Mouse (Mus musculus) cerebellum, adult 2 months (tissue): ENCODE results near the gene Gm10775. TPM values are rescaled to one million over a fixed set of nuclear protein-coding genes. Genes with fewer than 3 reads are reported as not detected.

Experiments used
- DNase-seq, 2 experiments: peaks; one replicate each; pipeline ENCODE4 v3.0.0; 2021
- H3K27ac ChIP-seq: fragments of 200-500 bp; 2 replicates; pipeline ENCODE4 v1.5.1; 2012; ENCODE audit warnings: low read length, control low read depth, inconsistent platforms; ENCODE audit not compliant: insufficient read depth
- H3K27me3 ChIP-seq: fragments of 200-500 bp; 2 replicates; pipeline ENCODE4 v1.6.1; 2012; ENCODE audit warnings: inconsistent platforms, mild to moderate bottlenecking, low read length, moderate library complexity; ENCODE audit not compliant: control insufficient read depth, insufficient read depth
- H3K4me1 ChIP-seq: fragments of 200-500 bp; 2 replicates; pipeline ENCODE4 v1.6.1; 2011; ENCODE audit warnings: low read length; ENCODE audit not compliant: control insufficient read depth, insufficient read depth
- H3K4me3 ChIP-seq: fragments of 200-500 bp; replicated peaks from 2 replicates; pipeline ENCODE3; 2011; ENCODE audit warnings: mild to moderate bottlenecking, low read depth, low read length, control low read depth; ENCODE audit not compliant: insufficient read depth
- CTCF ChIP-seq: fragments of 200-500 bp; IDR thresholded peaks from 2 replicates; pipeline ENCODE4 v1.5.1; 2011; ENCODE audit warnings: low read depth, mild to moderate bottlenecking, control low read depth, low read length, moderate library complexity, borderline replicate concordance; ENCODE audit not compliant: insufficient read depth
- POLR2A ChIP-seq: fragments of 200-500 bp; IDR thresholded peaks from 2 replicates; pipeline ENCODE4 v1.6.1; 2011; ENCODE audit warnings: low read length, control low read depth, borderline replicate concordance; ENCODE audit not compliant: insufficient read depth
- WGBS: fragments of 180-500 bp; shearing (Covaris S2); methylation state at CpG from one replicate; pipeline ENCODE4 v1.1.7; 2018; 5-methylcytosine and 5-hydroxymethylcytosine counted together
- polyA plus RNA-seq: library from polyadenylated mRNA; depleted of rRNA; stranded (reverse); fragments of >200 nt; gene quantifications from 2 replicates; pipeline ENCODE4 v1.2.3, GENCODE M21; 2012; rRNA removed

The Gm10775 gene
- polyA plus RNA-seq, result 0.32 and 0.56 TPM in 2 replicates

- TF ChIP-seq POLR2A (no peak), CTCF (no peak)
- WGBS, result 48% methylated on average over 29 of the region's 29 CpGs
- Histone ChIP-seq H3K4me3 (peak within 1 kb of the TSS; percentile 43), H3K27me3 (no peaks in the 10 kb centered on the region), H3K4me1 (no peaks in the 10 kb centered on the region), H3K27ac (no peak within 1 kb of the TSS)
- DNase-seq, result no peak
Observed at GRCm38 (mm10) chr13:65259239-65259638, at the start of gene Gm10775. Gene Gm10775 (plus strand): TSS chr13:65259539.

- DNase-seq, result no peak
- no peaks in the 10 kb centered on the region for H3K4me1 ChIP-seq
- 52% methylated on average over 6 of the region's 6 CpGs for WGBS
- no peak for TF ChIP-seq CTCF
- TF ChIP-seq POLR2A, result no peak
- no peak overlapping the region for H3K27ac ChIP-seq
- no peaks in the 10 kb centered on the region for H3K27me3 ChIP-seq
- H3K4me3 ChIP-seq, result no peak overlapping the region
Observed at GRCm38 (mm10) chr13:65225945-65226344, 33.4 kb upstream of the Gm10775 start.

- no peak for TF ChIP-seq CTCF
- TF ChIP-seq POLR2A, result no peak
- DNase-seq, result no peak
- no peak overlapping the region for H3K4me3 ChIP-seq
- WGBS, result 82% methylated on average over 2 of the region's 2 CpGs
- no peaks in the 10 kb centered on the region for H3K27me3 ChIP-seq
- H3K27ac ChIP-seq, result no peak overlapping the region
- H3K4me1 ChIP-seq, result no peaks in the 10 kb centered on the region
Observed at GRCm38 (mm10) chr13:65226657-65227056, 32.7 kb upstream of the Gm10775 start.

GRCm38 (mm10) chr13:65237211-65237610 lies 22.1 kb upstream of the Gm10775 start:
- no peak overlapping the region for H3K4me3 ChIP-seq
- H3K27me3 ChIP-seq, result no peaks in the 10 kb centered on the region
- DNase-seq, result no peak
- no peak for TF ChIP-seq CTCF
- no peak for TF ChIP-seq POLR2A
- no peaks in the 10 kb centered on the region for H3K4me1 ChIP-seq
- 74% methylated on average over 9 of the region's 9 CpGs for whole genome bisulfite sequencing
- no peak overlapping the region for H3K27ac ChIP-seq

GRCm38 (mm10) chr13:65240509-65241098 lies 18.7 kb upstream of the Gm10775 start:
- WGBS, result under 1% methylated on average over 28 of the region's 28 CpGs
- DNase-seq, result peak; percentile 97 to 98
- H3K4me1 ChIP-seq, result no peaks in the 10 kb centered on the region
- no peaks in the 10 kb centered on the region for H3K27me3 ChIP-seq
- TF ChIP-seq POLR2A (peak; percentile 82), CTCF (no peak)
- peak overlapping the region; percentile 87 for H3K4me3 ChIP-seq
- peak overlapping the region; percentile 90 for H3K27ac ChIP-seq

- Histone ChIP-seq H3K4me1 (no peaks in the 10 kb centered on the region), H3K4me3 (peak overlapping the region; percentile 87), H3K27me3 (no peaks in the 10 kb centered on the region), H3K27ac (peak overlapping the region; percentile 85)
- under 1% methylated on average over 45 of the region's 45 CpGs for WGBS
- TF ChIP-seq CTCF, result no peak
- no peak; the same call in 1 of the 2 replicates for TF ChIP-seq POLR2A
- DNase-seq, result peak; percentile 94 to 96
Observed at GRCm38 (mm10) chr13:65241099-65241626, 18.2 kb upstream of the Gm10775 start.

GRCm38 (mm10) chr13:65241627-65242318 lies 17.6 kb upstream of the Gm10775 start:
- Histone ChIP-seq H3K4me3 (peak overlapping the region; percentile 87), H3K4me1 (no peaks in the 10 kb centered on the region), H3K27me3 (no peaks in the 10 kb centered on the region), H3K27ac (0 out of 2 replicates have a peak overlapping the region, but pooled peaks have one; percentile 8)
- DNase-seq, result peak in 1 of 2 experiments; percentile 54
- WGBS, result 4% methylated on average over 51 of the region's 51 CpGs
- TF ChIP-seq CTCF, result no peak
- no peak for TF ChIP-seq POLR2A
